Mouse (Mus musculus) activated CD4-positive, CD25-positive, alpha-beta regulatory T cell, adult 4 months (primary cell): ENCODE data around the gene Rara. TPM values are rescaled to one million over a fixed set of nuclear protein-coding genes. Genes with fewer than 3 reads are reported as not detected.

Experiments
- ATAC-seq: one replicate; pipeline ENCODE4 v1.8.0; 2017
- polyA plus RNA-seq, 2 experiments: library from polyadenylated mRNA; unstranded; fragments of 100-300 nt; shearing (Covaris generic); gene quantifications; one replicate each; pipeline ENCODE4 v1.2.1; 2017

Gene Rara
- polyA plus RNA-seq, 2 experiments from 2014 or later: 9.0 to 13.7 TPM

DNA sequence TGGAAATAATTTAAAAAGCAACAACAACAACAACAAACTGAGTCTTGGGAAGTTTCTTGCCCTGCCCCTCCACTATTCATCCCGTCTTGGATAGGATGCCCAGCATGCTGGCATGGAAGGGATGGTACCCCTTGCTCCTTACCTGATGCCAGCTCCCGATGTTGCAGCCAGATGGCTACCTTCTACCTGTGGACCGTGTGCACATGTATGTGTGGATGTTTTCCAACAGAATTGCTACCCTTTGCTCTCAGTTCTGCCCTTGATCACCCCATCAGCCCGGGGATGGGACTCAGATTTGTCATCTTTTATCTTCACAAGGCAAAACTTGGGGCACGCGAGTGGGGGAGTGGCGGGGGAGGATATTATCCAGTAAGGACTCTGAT, 11.1 kb downstream of the Rara start:
- no peak for ATAC-seq

DNA sequence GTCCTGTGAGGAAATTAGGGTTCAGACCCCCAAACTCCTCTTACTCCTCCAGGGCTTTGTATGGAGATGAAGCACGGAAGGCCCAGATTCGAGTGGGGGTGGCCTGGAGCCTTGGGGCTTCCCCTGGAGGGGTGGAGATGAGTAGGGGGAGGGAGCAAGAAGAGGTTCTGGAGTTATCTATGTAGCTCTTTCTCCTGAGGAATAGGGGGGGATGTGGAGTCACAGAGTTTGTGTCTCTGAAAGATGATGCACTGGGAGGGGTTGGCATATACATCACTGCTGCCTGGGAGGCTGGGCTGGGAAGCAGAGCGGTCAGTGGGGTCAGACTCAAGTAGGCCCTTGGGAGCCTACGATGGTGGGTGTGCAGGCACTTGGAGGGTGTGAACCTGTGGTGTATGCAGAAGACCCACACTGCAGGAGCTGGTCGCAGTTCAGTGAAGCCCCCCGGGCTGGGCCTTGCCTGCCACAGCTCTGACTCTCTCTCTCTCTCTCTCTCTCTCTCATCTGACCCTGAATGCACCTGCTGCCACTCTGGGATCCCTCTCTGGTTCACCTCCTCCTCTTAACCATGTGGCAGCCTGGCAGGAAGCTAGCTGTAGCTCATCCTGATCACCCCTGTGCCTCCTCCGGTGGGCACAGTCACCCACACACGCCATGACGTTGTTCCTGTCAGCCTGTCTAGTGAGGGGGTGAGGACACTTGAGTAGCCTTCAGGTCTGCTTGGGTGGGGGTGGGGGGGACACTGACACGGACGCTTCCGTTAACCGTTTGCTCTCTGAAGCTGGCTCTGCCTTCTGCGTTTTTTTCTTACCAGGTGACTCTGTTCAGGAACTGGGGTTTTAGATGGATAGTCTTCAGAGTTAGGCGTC, 11.7 kb downstream of the Rara start:
- ATAC-seq: peak; percentile 21

DNA sequence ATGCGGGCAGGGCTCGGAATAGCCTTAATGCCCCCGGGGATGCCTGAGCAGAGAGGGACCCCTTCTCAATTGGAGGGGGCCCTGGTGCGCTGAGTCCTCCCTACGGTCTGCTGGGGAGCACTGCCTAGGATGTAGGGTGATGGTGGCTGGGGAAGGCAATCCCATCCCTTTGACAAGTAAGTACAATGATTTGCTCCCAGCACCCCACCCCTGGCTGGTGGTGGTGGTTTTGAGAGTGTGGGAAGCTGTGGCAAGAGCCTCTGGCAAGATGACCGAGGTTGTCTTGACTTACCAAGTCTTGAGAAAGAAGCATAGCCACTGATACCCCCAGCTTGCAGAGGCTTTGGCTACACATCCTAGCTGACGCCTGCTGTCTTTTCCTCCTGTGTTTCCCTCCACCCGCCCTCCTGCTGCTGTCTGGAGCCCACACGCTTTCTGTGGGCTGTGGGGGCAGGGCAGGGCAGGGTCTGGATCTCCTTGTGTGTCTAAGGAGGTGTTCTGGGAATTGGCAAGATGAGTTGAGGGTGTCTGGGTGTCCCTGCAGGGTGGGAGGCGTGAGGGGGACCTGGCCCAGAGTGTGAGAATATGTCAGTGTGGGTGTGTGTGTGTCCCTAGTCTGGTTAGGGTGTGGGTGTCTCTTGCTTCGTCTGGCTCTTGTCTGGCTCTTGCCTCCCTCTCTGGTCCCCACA, 12.5 kb downstream of the Rara start:
- ATAC-seq: no peak

DNA sequence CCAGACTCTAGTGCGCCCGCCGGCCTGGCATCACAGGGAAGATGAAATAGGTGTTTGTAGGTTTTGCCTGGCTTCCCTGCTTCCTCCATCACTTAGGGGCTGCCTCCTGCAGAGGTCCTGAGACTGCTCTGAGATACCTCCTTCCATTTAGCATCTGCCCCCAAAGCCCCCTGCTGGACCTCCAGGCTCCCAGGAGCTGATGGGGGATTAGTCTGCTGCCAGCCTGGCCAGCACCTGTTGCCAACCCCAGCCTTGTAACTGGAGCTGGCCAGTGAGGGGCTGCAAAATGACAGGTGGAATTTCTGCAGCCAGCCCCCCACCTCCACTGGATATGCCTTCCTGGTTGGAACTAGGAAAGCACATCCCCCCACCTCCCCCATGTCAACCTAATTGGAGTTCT, 13.2 kb downstream of the Rara start:
- ATAC-seq: no peak

DNA sequence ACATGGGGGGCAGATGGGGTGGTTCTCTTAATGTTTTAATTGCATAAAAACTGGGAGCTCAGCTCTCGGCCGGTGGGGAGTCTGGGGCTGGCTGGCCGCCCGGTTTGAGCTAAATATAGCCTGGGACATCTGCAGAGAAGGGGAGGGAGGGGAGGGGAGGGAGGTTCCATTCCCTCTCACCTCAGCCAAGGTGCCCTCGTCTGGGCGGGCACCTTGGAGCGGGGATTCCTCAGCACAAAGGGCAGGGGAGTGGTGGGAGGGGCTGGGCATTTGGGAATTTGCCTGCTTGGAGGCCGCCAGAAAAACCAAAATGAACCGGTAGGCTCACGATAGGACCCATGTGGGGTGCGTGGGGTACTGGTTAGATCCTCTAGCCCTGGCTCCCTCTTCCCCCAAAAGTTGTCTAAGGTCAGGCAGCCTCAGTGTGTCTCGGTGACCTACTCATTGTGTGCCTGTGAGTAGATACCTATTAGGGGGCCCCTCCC, 13.8 kb downstream of the Rara start:
- no peak for ATAC-seq

DNA sequence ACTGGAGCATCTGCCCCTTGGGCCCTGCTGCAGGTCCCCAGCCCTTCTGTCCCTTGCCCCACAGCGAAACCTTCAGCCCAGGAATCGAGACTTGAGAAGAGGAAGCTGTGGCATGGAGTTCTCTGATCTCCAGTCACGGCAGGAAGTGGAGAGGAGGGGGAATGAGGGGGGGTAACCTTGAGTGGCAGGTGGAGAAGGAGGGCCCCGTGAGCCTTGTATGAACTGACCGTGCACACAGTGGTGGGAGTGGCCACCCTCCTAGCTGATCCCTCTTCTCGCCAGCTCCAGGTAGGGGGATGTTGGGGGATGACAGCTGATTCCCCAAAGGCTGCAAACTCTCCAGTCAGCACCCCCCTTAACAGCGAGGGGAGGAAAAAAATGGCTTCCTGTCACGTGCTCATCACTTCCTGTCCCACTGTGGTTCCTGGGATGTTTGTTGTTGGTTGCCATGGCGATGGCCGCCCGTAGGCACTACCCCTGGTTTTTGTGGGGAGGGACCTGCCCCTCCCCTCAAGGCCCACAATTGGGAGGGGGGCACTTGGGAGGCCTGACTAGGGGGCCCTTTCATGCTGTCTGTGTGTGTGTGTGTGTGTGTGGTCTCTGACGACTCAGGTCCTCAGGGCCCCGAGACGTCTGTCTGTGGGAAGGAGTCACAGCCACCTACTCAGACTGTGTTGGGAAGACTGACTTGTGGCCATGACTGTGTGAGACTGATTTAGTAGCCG, 14.4 kb downstream of the Rara start:
- peak; percentile 32 for ATAC-seq

DNA sequence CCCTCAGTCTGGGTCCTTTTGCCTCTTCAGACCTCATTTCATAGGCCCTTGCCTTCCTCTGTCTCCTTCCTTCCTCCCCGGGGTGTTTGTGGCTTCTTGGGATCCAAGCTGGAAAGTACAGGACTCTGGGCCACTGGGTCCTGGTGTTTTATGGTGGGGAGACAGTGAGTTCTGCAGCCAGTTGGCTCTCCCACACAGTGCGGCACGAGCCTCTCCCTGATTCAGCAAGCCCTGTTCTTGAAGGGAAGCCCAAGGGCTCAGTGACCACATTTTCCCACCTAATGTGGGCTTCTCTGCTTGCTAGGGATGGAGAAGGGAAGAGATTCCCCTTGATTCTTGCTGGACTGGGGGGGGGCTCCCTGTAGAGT, 14.9 kb downstream of the Rara start:
- no peak for ATAC-seq

DNA sequence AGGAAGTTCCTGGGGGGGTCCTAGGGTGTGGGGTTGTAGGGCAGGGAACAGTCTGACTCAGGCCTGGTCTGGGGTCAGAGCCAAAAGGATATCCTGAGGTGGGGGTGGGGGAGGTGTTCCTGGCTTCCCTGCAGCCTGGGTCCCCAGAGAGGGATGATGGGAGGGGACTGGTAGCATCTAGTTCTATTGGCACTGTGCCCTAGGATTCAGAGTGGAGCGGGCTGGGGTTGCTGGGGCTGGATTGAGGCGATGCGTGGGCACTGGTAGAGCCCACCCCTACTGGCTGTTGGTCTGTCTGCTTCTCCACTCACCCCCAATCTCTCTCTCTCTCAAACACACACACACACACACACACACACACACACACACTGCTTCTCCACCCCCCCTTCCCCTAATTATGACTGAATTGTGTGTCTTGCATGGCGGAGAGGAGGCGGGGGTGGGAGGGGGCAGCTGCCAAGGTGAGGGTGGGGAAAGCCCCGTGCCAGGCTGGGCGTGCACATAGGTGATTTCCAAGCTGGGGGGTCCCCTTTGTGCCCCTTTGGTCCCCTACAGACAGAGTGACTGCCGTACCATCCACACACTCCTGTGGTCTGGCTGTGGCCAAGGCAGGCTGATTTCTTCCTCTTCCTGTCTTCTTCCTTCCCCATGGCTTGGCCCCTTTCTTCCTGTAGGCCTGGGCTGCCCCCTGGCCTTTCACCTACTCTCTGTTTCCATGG, 15.5 kb downstream of the Rara start:
- ATAC-seq: peak; percentile 29

DNA sequence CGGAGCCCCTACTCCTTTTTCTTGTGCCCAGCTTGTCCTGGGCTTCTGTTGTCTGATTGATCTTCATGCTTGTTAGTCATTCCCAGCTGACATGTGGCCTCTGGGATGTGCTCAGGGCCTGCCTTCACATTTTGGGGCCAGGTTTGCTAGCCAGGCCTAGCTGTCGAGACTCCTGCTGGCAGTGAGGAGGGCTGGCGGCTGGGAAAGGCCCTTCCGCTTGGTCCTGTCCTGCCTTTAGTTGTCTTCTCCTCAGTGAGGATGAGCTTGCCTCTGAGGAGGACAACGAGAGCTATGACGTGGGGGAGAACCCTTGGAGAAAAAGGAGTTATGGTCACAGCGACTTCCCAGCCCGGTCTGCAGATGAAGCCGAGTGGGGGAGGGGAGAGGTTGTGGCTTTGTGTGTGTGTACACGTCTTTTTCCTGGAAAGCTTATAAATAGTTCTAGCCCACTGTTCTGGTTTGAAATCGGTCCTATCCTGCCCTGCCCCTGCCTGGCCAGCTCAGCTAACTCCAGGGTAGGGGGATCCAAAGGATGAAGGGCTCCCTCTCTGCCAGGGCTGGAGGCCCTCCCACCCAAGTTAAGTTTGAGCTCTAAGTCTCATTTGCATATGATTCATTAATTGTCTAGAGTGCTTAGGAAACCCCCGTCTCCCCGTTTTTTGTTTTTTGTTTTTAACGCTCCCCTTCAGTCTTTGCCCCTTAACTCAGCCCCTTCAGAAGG, 16.3 kb downstream of the Rara start:
- ATAC-seq: no peak

DNA sequence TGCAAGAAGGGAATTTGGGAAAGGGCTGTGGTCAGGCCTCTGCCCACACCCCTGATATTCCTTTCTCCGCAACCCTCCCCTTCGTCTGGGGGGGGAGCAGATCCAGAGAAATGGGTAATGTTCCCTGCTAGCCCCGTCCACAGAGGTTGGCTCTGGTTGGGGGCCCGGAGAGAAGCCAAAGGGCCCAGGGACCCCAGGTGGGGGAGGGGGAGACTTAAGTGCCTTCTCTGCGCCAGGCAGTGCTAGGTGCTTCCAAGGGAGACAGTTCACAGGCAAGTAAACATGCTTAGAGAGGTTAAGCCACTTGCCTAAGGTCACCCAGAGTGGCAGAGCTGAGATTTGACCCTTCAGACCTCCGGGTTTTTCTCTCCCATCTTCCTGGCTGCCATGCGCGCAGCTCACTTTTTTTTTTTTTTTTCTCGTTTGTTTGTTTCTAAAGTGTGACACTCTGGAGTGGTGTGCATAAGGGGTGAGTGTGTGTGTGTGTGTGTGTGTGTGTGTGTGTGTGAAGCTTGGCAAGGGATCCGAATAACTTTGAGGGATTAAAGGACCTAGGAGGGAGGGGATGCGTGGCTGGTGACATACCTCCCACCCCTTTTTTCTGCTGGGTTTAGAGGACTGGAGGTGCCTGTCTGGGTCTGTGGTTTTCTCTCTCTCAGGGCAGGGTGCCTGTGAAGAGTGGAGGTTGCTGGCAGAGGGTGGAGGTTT, 17.4 kb downstream of the Rara start:
- ATAC-seq: peak; percentile 20

DNA sequence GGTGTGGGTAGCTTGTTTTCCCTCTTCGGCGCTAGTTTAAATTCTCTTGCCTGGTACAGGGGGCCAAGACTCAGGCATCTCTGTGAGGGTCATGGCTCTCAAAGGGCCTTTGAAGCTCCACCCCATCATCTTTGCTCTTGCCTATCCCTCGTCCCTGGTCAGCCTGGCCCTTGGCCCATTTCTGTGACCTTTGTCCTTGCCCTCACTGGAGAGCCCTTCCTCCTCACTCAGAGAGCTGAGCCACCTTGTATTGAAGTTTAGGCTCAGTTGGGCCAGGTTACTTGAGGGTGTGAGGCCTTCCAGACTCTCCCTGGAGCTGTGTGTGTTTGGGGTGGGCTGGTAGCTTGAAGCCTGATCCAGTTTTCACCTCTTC, 18.0 kb downstream of the Rara start:
- ATAC-seq: no peak

DNA sequence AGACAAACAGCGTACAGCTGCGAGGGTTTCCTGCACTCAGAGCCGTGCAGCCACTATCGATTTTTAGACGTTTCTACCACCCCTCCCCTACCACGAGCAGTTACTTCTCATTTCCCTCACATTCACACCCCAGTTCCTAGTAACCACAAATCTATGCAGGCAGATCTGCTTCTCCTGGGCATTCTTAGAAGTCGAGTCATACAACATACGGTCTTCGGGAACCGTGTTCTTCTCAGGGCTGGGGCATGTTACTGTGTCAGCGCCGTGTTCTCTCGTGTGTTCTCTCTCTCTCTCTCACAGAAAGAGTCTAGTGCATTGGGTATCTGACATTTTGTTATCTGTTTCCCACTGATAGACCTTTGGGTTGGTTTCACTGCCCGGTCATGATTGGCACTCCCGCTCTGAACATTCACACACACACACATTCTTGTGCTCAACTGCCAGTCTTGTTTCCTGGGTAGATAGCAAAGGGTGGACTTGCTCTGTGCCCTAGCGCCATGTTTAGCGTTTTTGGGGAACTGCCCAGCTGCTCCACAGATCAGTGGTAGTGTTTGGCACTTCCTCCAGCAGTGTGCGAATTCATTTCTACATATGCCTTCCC, 20.5 kb downstream of the Rara start:
- ATAC-seq: peak; percentile 10

DNA sequence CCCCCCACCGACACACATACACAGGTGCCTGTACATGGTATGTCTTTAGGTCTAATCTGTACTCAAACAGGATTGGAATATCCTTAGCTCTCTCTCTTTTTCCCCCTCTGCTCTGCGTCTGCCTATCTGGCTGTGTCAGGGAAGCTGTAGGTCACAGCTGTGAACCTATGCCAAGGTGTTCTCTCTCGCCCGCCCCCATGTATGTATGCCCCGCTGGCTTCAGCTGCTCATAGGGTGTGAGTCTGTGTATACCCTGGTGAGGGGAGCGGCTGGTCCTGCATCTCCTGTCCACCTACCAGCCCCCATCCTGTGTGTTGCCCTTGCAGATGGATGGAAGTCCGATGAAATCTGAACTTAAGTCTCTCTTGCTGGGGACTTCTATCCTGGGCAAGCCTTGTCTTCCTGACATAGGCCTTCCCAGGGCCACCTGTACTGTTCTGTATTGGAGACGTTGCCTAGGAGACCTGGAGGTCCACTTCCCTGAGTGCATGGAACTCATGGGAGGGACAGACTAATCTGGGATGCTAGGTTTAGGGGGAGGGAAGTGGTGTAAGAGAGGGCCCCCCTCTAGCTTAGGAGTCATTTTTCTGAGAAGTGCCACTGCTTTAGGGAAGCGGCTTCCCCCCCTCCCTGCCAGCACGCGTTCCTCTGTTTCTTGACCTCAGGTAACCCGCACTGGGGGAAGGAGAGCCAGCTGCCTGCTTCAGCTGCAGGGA, 21.8 kb downstream of the Rara start:
- ATAC-seq: no peak

DNA sequence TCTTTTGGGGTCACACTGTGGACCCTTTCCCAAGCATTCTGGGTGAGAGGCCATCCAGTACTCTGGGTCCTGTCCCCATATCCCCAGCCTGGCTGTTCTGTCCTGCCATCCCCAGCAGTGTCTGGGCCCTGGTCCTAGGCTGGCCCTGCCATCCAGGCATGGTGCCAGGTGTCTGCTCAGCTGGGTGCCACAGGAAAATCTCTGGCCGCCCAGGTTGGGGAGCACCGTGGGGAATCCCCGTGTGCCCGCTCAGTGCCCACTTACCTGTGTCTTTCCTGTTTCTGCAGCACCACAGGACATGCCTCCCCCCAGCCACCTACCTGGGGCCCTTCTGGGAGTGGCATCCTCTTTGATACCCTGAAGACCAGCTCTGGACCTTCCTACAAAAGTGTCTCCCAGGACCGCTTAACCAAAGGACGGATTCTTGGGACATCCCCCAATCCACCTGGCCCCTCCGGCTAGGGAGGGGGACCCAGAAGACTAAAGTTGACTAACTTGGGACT, 22.4 kb downstream of the Rara start:
- no peak for ATAC-seq

DNA sequence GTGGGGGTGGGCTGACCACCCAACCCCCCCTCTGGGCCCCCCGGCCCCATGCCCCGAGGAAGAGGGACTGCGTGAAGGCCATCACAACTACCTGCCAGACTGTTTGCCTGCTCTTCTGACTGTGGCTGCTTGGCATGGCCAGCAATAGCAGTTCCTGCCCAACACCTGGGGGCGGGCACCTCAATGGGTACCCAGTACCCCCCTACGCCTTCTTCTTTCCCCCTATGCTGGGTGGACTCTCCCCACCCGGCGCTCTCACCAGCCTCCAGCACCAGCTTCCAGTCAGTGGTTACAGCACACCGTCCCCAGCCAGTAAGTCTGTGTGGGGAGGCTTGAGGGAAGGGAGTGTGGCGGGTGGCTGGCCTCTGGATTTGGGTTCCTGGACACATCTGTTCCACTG, 22.9 kb downstream of the Rara start:
- no peak for ATAC-seq

DNA sequence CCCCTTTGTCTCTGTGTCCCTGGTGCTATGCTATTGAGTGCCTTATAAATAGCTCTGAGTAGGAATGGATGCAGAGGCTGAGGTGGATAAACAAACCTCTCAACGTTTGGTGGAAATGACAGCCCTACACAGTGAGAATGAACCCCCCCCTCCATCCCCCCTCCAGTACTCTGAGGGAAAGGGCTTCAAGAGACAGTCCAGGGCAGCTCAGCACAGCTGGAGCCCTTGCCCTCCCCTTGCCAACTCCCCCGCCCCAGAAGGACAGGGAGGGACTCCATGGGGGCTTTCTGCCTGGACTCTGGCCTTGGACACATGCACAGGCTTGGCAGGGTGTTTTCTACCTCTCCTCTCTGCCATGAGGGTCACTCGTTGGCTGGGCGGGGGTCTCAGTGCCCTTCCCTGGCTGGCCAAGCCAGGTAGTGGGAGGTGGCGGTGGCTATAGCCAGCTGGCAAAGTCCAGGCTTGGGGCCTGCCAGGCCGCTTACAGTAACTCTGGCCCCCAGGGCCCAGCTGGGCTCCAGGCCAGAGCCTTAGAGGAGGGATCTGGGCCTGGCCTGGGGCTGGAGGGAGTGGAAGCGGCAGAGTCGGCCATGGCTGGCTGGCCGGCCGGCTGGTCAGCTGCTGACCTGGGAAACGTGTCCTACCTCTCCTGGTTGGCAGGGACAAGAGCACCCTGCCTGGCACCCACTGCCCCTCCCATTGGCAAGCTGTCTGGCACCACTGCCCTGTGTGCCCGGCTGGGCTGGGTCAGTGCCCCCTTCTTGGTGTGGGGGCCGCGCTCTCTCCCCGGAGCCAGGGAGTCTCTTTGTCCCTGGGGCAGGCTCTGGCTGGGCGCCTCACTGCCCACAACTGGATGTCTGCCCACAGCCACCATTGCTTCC, 23.6 kb downstream of the Rara start:
- no peak for ATAC-seq

DNA sequence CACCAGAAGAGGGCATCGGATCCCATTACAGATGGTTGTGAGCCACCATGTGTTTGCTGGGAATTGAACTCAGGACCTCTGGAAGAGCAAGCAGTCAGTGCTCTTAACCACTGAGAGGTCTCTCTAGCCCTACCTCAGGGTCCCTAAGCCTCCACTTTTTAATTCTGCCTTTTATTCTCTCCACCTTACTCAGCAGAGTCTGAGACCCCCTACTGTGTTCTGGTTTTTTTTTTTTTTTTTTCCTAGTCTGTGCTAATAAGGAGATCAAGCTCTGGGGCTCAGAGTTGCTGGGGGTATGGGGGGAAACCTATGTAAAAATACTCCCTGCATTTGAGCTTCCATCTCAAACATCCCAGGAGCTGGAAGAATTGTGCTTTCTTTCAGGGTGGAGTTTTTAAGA, 24.5 kb downstream of the Rara start:
- no peak for ATAC-seq

DNA sequence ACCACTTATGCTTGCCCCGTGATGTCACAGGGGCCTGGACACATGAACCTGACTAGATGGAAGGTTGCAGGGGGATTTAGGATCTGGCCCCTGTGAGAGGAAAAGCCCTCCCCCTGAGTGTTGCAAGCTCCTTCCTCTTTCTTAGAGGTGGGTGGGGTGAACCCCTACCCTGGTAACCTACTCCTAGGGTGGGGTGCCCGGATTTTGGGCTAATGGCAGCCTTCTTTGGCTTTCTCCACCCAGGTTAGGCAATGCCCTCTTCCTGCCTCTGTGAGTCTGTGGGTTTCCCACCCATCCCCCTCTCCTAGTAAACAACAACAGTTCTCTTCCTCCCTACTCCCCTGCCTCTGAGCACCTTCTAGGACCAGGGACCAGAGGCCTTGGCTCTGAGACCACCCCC, 25.1 kb downstream of the Rara start:
- ATAC-seq: peak; percentile 26

DNA sequence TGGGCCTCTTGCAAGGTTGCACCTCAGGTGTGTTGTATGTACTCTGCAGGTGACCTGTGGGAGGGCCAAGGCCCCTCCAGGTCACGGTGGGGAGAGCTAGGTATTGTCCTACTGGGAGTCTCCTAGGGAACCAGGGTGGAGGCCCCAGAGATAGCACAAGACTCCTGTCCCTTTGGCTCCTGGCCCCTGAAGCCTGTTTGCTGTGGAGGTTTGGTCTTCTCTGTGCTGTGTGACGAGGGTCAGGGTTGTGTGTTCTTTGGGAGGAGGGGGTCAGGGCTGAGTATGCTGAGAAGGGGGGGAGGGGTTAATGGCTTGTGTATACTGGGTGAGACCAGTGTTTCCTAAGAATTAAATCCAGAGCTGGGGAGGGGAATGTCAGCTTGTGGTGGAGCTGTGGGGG, 25.7 kb downstream of the Rara start:
- ATAC-seq: no peak
